Mouse (Mus musculus) heart, embryonic 13.5 days (tissue): ENCODE measurements at regions not wholly inside any gene's neighbourhood (a gene's known extent, or its start where the extent isn't known, plus 50 kb on each side); places are given as distances from the start of the nearest gene placed in this dataset.

ENCODE experiments used
- ATAC-seq: fragments of 200-750 bp; cut with Nextera tagmentation; 2 replicates; pipeline ENCODE4 v1.8.0; 2017; ENCODE audit warnings: moderate TSS enrichment; ENCODE audit not compliant: insufficient number of reproducible peaks, low FRiP score, low TSS enrichment; ENCODE audit errors: extremely low read depth
- H3K27ac ChIP-seq: fragments of 300-500 bp; sonication (generic); replicated peaks from 2 replicates; pipeline ENCODE4 v1.5.1; 2015; ENCODE audit warnings: moderate library complexity, mild to moderate bottlenecking, inconsistent platforms
- H3K27me3 ChIP-seq: fragments of 300-500 bp; sonication (generic); replicated peaks from 2 replicates; pipeline ENCODE4 v1.6.1; 2015; ENCODE audit warnings: mild to moderate bottlenecking, inconsistent platforms
- H3K36me3 ChIP-seq: fragments of 300-500 bp; sonication (generic); 2 replicates; pipeline ENCODE4 v1.6.1; 2015; ENCODE audit warnings: mild to moderate bottlenecking, inconsistent platforms
- H3K4me1 ChIP-seq: fragments of 300-500 bp; sonication (generic); 2 replicates; pipeline ENCODE4 v1.6.1; 2015; ENCODE audit warnings: inconsistent platforms
- H3K4me2 ChIP-seq: fragments of 300-500 bp; sonication (generic); 2 replicates; pipeline ENCODE4 v1.6.1; 2015; ENCODE audit warnings: inconsistent platforms, mild to moderate bottlenecking, moderate library complexity
- H3K4me3 ChIP-seq: fragments of 300-500 bp; sonication (generic); 2 replicates; pipeline ENCODE4 v1.5.1; 2015; ENCODE audit warnings: moderate library complexity, mild to moderate bottlenecking, inconsistent platforms
- H3K9ac ChIP-seq: fragments of 300-500 bp; sonication (generic); 2 replicates; pipeline ENCODE4 v1.6.1; 2015; ENCODE audit warnings: inconsistent platforms, mild to moderate bottlenecking, moderate library complexity
- H3K9me3 ChIP-seq: fragments of 300-500 bp; sonication (generic); 2 replicates; pipeline ENCODE4 v1.6.1; 2016; ENCODE audit warnings: inconsistent platforms
- WGBS: fragments of 180-500 bp; shearing (Covaris S2); methylation state at CpG from one replicate; pipeline ENCODE4 v1.1.7; 2015; ENCODE audit warnings: mixed read lengths; 5-methylcytosine and 5-hydroxymethylcytosine counted together

GRCm38 (mm10) chr10:92404697-92405293, 317.4 kb downstream of the Nedd1 start:
- Histone ChIP-seq H3K4me3 (no peak overlapping the region), H3K27me3 (no peaks in the 10 kb centered on the region), H3K9me3 (no peaks in the 10 kb centered on the region), H3K36me3 (no peaks in the 10 kb centered on the region), H3K4me1 (peaks cover 4% of the 10 kb centered on the region; the same call in 1 of the 2 replicates), H3K27ac (no peak overlapping the region), H3K9ac (no peak overlapping the region), H3K4me2 (no peak overlapping the region)
- 72% methylated on average over 15 of the region's 15 CpGs for WGBS
- ATAC-seq, result no peak

GRCm38 (mm10) chr10:92400587-92401090, 321.6 kb downstream of the Nedd1 start:
- Histone ChIP-seq H3K4me3 (no peak overlapping the region), H3K9ac (no peak overlapping the region), H3K9me3 (no peaks in the 10 kb centered on the region), H3K36me3 (no peaks in the 10 kb centered on the region), H3K27me3 (no peaks in the 10 kb centered on the region), H3K27ac (no peak overlapping the region), H3K4me2 (no peak overlapping the region), H3K4me1 (peaks cover 4% of the 10 kb centered on the region; the same call in 1 of the 2 replicates)
- no peak for ATAC-seq
- 70% methylated on average over 5 of the region's 5 CpGs for WGBS

DNA sequence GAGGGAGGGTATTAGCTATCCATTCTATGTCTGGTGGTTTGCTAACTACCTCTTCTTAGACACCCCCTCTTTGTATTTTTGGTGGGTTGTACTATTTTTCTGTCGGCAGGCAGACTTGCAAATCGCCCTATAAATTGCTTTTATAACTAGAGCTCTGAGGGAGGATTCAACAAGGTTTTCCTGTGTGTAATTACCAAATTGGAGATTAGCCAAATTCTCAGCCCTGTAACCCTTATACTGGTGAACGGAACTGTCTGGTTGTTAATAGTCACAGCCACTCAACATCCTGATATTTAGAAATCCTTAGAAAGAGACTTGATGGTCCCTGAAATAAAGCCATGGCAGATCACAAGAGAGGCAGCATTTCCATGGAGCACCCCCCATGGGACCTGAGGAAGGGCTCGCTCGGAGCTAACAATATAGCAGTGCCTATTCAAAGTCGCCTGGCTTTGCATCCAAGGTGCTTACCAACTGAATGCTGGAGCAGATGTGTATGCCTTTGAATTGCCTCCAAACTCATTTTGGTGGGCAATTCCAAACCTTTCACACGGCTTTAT, 333.0 kb downstream of the Nedd1 start:
- no peak overlapping the region for H3K9ac ChIP-seq
- H3K4me1 ChIP-seq, result no peaks in the 10 kb centered on the region
- ATAC-seq, result no peak
- H3K27me3 ChIP-seq, result no peaks in the 10 kb centered on the region
- H3K27ac ChIP-seq, result no peak overlapping the region
- H3K9me3 ChIP-seq, result no peaks in the 10 kb centered on the region
- H3K4me2 ChIP-seq, result no peak overlapping the region
- no peaks in the 10 kb centered on the region for H3K36me3 ChIP-seq
- 77% methylated on average over 7 of the region's 7 CpGs for WGBS
- no peak overlapping the region for H3K4me3 ChIP-seq

DNA sequence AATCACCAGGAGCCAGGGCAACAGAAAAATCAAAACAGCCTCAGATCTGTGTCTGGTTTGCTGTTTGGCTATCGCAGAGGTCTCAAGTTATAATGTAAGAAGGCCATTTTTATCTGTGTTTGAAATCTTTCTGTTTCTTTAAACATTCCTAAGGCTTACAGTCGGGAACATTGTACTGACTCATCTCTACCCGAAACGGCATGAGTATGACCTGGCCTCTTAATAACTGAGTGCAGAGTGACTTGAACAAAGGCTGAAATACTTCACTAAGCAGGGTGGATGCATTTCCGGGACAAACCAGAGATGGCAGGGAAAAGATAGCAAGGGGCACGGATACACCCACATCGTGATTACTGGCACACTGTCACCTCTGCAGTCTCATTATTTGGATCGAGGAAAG, 355.1 kb downstream of the Nedd1 start:
- 67% methylated on average over 8 of the region's 8 CpGs for WGBS
- Histone ChIP-seq H3K9ac (no peak overlapping the region), H3K27me3 (no peaks in the 10 kb centered on the region)

GRCm38 (mm10) chr10:92356738-92357137, 365.5 kb downstream of the Nedd1 start:
- no peak for ATAC-seq
- WGBS, result 81% methylated on average over 3 of the region's 3 CpGs

More for the DNA sequence above, 355.1 kb downstream of the Nedd1 start:
- Histone ChIP-seq H3K4me1 (no peaks in the 10 kb centered on the region), H3K4me3 (no peak overlapping the region), H3K9me3 (no peaks in the 10 kb centered on the region), H3K36me3 (no peaks in the 10 kb centered on the region), H3K4me2 (no peak overlapping the region), H3K27ac (no peak overlapping the region)
- ATAC-seq, result no peak

GRCm38 (mm10) chr10:92349043-92349442, 373.2 kb downstream of the Nedd1 start:
- Histone ChIP-seq H3K4me2 (no peak overlapping the region), H3K27me3 (no peaks in the 10 kb centered on the region), H3K9me3 (no peaks in the 10 kb centered on the region), H3K27ac (no peak overlapping the region), H3K36me3 (no peaks in the 10 kb centered on the region), H3K9ac (no peak overlapping the region), H3K4me1 (no peaks in the 10 kb centered on the region), H3K4me3 (no peak overlapping the region)
- ATAC-seq, result no peak
- 78% methylated on average over 7 of the region's 7 CpGs for WGBS

More at GRCm38 (mm10) chr10:92356738-92357137, 365.5 kb downstream of the Nedd1 start:
- Histone ChIP-seq H3K9ac (no peak overlapping the region), H3K4me3 (no peak overlapping the region), H3K27me3 (no peaks in the 10 kb centered on the region), H3K4me1 (no peaks in the 10 kb centered on the region), H3K9me3 (no peaks in the 10 kb centered on the region), H3K36me3 (no peaks in the 10 kb centered on the region), H3K4me2 (no peak overlapping the region), H3K27ac (no peak overlapping the region)

DNA sequence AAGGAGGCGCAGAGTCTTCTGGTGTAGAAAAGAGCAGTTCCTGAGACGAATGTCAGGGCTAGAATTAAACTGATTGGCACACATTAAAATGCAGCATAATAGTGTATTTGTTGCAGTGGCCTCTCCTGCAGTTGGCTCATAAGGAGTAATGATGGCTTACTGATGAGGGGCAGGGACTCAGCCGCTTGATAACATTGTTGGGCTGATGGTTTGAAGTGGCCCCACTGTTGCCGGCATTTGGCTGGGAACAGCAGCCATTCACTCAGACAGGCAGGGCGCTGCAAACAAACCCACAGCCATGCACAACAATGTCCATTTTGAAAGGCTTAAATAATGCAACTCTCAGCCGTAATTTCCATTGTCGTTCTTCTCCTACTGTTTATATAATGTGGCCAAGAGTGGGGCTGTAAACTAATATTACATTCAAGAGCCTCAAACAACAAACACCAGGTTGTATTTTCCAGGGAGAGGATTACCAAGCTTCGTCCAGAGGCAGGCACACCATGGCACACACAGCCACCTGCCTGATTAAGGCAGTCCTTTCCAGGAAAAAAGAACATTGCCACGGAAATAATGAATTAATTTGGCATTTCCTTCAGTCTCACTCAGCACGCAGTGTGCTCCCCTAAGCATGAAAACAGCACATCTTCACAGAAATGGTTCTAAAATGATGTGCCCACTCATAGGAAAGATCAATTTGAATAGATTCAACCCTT, 374.1 kb downstream of the Nedd1 start:
- no peaks in the 10 kb centered on the region for H3K4me1 ChIP-seq
- no peaks in the 10 kb centered on the region for H3K9me3 ChIP-seq
- no peak overlapping the region for H3K9ac ChIP-seq
- no peak overlapping the region for H3K4me2 ChIP-seq
- H3K27ac ChIP-seq, result no peak overlapping the region
- H3K27me3 ChIP-seq, result no peaks in the 10 kb centered on the region
- WGBS, result 59% methylated on average over 10 of the region's 10 CpGs
- H3K4me3 ChIP-seq, result no peak overlapping the region
- no peak for ATAC-seq
- H3K36me3 ChIP-seq, result no peaks in the 10 kb centered on the region

DNA sequence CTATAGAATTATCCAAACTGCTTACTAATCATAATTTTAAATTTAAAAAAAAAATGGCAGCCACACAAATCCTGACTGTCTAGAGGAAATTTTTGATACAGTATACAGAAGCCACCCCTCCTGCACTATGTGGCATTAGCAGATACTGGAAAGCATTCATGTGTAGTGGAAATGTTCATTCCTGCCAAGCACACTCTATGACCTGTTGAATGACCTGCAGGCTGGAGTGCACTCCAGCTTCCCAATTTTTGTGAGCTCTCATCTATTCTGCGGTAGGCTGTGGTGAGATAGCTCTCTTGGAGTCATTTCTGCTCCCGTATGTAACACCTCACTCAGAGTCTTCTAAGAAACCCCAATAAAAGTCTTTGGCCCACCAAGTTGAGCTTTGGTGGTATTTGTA, 382.5 kb downstream of the Nedd1 start:
- Histone ChIP-seq H3K4me1 (no peaks in the 10 kb centered on the region), H3K4me2 (no peak overlapping the region), H3K27ac (no peak overlapping the region), H3K36me3 (no peaks in the 10 kb centered on the region), H3K4me3 (no peak overlapping the region), H3K9ac (no peak overlapping the region), H3K9me3 (no peaks in the 10 kb centered on the region), H3K27me3 (no peaks in the 10 kb centered on the region)
- ATAC-seq, result no peak
- WGBS, result 85% methylated on average over 2 of the region's 2 CpGs

- Histone ChIP-seq H3K27ac (no peak overlapping the region), H3K9me3 (no peaks in the 10 kb centered on the region), H3K4me1 (peaks cover 13% of the 10 kb centered on the region), H3K36me3 (no peaks in the 10 kb centered on the region), H3K27me3 (no peaks in the 10 kb centered on the region), H3K4me3 (no peak overlapping the region), H3K9ac (no peak overlapping the region), H3K4me2 (no peak overlapping the region)
- WGBS, result 83% methylated on average over 2 of the region's 2 CpGs
- no peak for ATAC-seq
Observed at GRCm38 (mm10) chr10:92336949-92337348, 385.3 kb downstream of the Nedd1 start.

DNA sequence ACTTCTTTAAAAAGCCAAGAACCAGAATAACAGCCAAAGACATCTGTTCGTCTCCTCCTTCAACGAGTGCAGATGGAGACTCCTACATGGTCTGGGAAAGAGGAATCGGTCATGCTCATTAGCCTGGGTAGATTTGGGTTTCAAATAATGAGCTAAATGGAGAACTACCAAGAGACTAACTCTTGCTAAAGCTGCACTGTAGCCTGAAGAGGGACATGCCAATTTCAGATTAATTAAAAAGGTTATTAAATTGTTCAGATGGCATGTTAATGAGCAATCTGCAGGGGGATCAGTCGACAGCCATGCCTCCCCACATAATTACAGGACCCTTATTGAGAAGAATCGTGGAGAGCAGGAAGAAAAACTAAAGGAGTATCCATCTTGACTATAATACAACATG, 386.1 kb downstream of the Nedd1 start:
- Histone ChIP-seq H3K4me2 (no peak overlapping the region), H3K9ac (no peak overlapping the region), H3K27me3 (no peaks in the 10 kb centered on the region), H3K4me3 (no peak overlapping the region), H3K4me1 (peaks cover 13% of the 10 kb centered on the region), H3K27ac (no peak overlapping the region), H3K36me3 (no peaks in the 10 kb centered on the region), H3K9me3 (no peaks in the 10 kb centered on the region)
- 78% methylated on average over 5 of the region's 5 CpGs for WGBS
- ATAC-seq, result no peak

GRCm38 (mm10) chr10:92335141-92335540, 387.1 kb downstream of the Nedd1 start:
- no peaks in the 10 kb centered on the region for H3K27me3 ChIP-seq
- no peak overlapping the region for H3K9ac ChIP-seq
- WGBS, result 67% methylated on average over 5 of the region's 5 CpGs
- ATAC-seq, result no peak
- H3K36me3 ChIP-seq, result no peaks in the 10 kb centered on the region
- H3K9me3 ChIP-seq, result no peaks in the 10 kb centered on the region
- no peak overlapping the region for H3K27ac ChIP-seq
- peaks cover 13% of the 10 kb centered on the region for H3K4me1 ChIP-seq
- no peak overlapping the region for H3K4me2 ChIP-seq
- H3K4me3 ChIP-seq, result no peak overlapping the region
